Mouse (Mus musculus) gastrocnemius, postnatal 10 days (tissue): ENCODE data around the gene Reg4. TPM values are rescaled to one million over a fixed set of nuclear protein-coding genes. Genes with fewer than 3 reads are reported as not detected.

Experiments
- DNase-seq: peaks from one replicate; pipeline ENCODE4 v3.0.0; 2021; ENCODE audit warnings: mixed read lengths
- long read RNA-seq, 2 experiments: library from polyadenylated mRNA; stranded (forward); transcript quantifications; one replicate each; pipeline ENCODE4 v2.0.0; 2021
- total RNA-seq, 2 experiments: library from RNA; stranded (reverse); gene quantifications; 2 replicates each; pipeline ENCODE4 v1.2.3; 2021

Gene Reg4
- not detected for total RNA-seq
- long read RNA-seq, experiment 1 = 0 reads
- long read RNA-seq, experiment 2 = 0 reads

GRCm38 (mm10) chr3:98221856-98222255 lies at the start of gene Reg4:
Reg4 (plus strand) TSS chr3:98222156.
- DNase-seq = no peak

GRCm38 (mm10) chr3:98178340-98178739 lies 43.6 kb upstream of the Reg4 start:
- no peak for DNase-seq

GRCm38 (mm10) chr3:98180805-98181204 lies 41.2 kb upstream of the Reg4 start:
- DNase-seq = peak; percentile 34

- DNase-seq = no peak
These were observed 36.7 kb upstream of the Reg4 start for GRCm38 (mm10) chr3:98185163-98185714.

- DNase-seq = no peak
These were observed 34.2 kb upstream of the Reg4 start for GRCm38 (mm10) chr3:98187777-98188176.

GRCm38 (mm10) chr3:98197711-98198532 lies 24.0 kb upstream of the Reg4 start:
- no peak for DNase-seq

- DNase-seq = no peak
These were observed 22.2 kb upstream of the Reg4 start for GRCm38 (mm10) chr3:98199747-98200146.

GRCm38 (mm10) chr3:98203282-98203681 lies 18.7 kb upstream of the Reg4 start:
- no peak for DNase-seq

- DNase-seq = no peak
These were observed 15.0 kb upstream of the Reg4 start for GRCm38 (mm10) chr3:98206977-98207376.

GRCm38 (mm10) chr3:98209161-98209560 lies 12.8 kb upstream of the Reg4 start:
- DNase-seq = no peak

- no peak for DNase-seq
These were observed 11.1 kb upstream of the Reg4 start for GRCm38 (mm10) chr3:98210860-98211259.

GRCm38 (mm10) chr3:98211301-98212081 lies 10.5 kb upstream of the Reg4 start:
- DNase-seq = no peak

GRCm38 (mm10) chr3:98216296-98216695 lies 5.7 kb upstream of the Reg4 start:
- no peak for DNase-seq

GRCm38 (mm10) chr3:98223263-98223662 lies 1.3 kb downstream of the Reg4 start:
- DNase-seq = no peak

- DNase-seq = peak; percentile 67
These were observed 2.0 kb downstream of the Reg4 start for GRCm38 (mm10) chr3:98223783-98224580.

GRCm38 (mm10) chr3:98224975-98225374 lies 3.0 kb downstream of the Reg4 start:
- no peak for DNase-seq

- no peak for DNase-seq
These were observed 3.8 kb downstream of the Reg4 start for GRCm38 (mm10) chr3:98225746-98226145.

- DNase-seq = peak; percentile 79
These were observed 5.1 kb downstream of the Reg4 start for GRCm38 (mm10) chr3:98226988-98227610.

- no peak for DNase-seq
These were observed 5.8 kb downstream of the Reg4 start for GRCm38 (mm10) chr3:98227763-98228162.

- no peak for DNase-seq
These were observed 8.0 kb downstream of the Reg4 start for GRCm38 (mm10) chr3:98229943-98230342.

GRCm38 (mm10) chr3:98233504-98233903 lies 11.5 kb downstream of the Reg4 start:
- DNase-seq = no peak

- no peak for DNase-seq
These were observed 14.3 kb downstream of the Reg4 start for GRCm38 (mm10) chr3:98236266-98236665.
